Mouse (Mus musculus): ENCODE measurements around the gene Ranbp3.

Ranbp3 gene

DNA sequence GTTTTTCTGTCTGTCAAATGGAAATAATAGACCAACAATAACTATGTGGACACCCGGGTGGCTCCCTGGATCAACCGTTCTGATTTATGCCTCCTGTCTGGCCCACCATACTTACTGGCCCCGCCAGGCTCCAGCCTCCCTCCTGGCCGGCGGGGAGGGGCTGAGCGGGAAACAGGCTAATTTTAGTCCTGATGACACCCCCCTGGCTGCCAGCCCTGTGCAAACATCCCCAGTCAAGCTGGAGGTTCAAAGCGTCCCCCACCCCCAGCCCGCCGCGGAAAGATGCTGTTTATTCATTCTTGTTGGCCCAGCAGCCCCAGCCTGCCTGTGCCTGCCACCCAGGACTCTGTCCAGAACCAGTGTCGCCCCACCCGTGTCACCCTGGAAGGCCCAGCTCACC is 55.0 kb downstream of the Ranbp3 start:
- peak; percentile 38 for DNase-seq

DNA sequence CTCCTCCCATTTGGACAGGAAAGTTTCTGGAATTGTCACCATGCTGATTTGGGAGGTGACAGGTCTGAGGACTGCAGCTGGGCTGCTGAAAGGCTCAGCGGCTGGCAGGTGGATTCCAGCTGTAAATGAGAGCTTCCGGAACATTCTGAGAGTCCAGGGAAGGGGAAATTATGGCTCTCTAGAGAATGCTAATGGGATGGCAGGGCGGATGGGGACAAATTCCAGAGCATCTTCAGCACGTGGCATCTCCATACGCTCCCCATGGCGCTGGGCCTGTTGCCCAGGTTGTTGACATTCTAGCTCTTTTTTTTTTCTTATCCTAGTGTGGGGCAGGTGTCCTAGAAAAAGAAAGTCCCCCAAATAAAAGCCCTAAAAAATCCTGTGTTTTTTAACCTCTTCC is 56.1 kb downstream of the Ranbp3 start:
- DNase-seq = peak; percentile 50

DNA sequence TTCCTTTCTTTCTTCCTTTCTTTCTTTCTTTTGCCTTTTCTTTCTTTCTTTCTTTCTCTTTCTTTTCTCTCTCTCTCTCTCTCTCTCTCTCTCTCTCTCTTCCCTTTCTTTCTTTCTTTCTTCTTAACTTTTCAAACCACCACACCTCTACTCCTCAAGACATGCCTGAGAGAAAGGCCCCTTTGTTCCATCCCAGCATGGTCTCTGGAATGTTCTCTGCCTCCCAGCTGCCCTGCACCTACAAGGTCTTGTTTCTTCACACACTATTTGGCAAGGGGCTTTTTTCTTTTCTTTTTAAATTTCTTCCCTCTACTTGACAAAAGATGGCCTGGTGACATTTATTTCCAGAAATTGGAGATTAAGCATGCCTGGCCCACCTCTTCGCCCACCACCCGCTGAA is 56.6 kb downstream of the Ranbp3 start:
- DNase-seq = no peak

DNA sequence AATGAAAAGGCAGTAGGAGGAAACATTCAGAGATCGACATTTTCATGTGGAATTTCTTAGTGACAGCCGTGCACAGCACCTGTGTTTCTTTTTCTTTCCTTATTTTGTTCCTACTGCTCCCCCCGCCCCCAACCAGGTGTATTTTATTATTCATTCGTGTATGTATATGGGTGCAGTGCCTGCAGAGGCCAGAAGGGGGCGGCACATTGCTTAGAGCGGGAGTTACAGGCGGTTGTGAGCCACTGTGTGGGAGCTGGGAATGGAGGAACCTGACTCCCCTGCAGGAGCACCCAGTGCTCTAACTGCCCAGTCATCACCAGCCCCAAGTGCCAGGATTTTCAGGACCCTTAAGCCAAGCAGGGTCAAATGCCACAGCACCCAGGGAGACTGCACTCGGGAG is 63.4 kb downstream of the Ranbp3 start:
- DNase-seq = no peak

DNA sequence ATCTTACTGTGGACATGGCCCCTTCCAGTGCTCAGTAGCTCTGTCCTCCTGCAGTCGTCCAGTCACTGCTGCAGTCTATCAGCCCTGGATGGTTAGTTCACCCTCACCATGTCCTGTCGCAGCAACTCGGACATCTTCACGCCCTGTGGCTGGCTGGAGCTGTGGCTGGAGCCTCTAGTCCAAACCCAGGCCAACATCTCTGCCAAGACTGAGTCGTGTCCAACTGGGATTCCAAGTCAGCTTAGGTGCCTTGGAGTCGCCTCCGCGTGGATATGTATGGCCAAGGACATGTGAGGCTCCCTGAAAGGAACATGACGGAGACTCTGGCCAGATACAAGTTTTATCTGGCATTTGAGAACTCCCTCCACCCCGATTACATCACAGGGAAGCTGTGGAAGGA is 65.1 kb downstream of the Ranbp3 start:
- no peak for DNase-seq

DNA sequence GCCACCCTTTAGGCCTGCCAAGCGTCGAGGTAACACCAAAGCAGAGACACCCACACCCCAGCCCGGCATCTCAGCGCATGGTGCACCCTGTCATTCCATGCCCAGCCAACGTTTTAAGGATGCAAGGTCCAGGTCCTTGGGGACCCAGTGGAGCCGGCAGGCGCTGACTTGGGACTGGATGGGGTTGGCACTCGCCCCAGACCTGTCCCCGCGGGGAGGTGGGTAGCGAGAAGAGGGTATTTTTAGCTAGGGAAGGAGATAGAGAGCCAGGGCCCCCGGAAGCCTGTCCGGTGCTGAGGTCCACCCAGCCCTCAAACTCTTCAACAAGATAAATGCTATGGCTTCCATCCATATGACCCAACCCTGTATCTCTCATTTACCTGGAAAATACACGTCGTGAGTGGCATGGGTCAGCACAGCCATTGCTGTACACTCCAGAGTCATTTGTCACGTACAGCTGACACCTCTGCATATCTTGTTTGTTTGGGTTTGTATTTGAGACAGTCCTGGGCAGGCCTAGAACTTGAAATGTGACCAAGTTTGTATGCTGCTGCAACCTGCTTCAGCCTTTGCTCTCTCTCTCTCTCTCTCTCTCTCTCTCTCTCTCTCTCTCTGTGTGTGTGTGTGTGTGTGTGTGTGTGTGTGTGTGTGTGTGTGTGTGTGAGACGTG is 67.2 kb downstream of the Ranbp3 start:
- no peak for DNase-seq

DNA sequence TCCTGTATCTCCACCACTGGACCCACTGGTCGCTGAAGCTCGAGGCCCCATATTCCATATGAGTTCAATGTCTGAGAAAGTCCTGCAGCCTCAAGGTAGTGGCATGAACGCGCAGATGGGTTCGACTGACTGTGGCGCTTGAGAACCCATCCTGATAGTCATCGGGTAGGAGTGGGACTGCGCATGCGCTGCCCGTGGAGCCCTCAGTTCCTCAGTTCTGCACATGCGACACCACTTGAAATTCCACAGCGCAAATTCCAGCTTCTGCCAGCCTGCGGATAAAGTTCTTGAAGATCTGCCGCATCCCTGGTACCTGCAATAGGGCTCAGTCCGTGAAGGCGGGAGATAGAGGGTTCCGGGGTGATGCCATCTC is 67.7 kb downstream of the Ranbp3 start:
- DNase-seq = no peak

DNA sequence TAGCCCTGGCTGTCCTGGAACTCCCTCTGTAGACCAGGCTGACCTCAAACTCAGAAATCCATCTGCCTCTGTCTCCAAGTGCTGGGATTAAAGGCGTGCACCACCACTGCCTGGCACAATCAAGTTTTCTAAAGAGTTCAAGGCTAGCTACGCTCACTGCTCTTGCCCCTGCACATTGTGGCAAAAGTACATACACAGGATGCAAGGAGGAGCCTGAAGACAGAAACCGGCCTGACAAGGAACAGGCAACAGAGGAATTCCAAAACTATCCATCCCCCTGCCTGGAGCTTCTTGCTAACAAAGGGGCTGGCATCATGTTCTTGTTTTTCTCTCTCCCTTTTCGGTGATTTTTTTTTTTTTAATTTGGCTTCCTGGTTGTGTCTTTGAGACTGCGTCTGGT is 71.1 kb downstream of the Ranbp3 start:
- no peak for DNase-seq

DNA sequence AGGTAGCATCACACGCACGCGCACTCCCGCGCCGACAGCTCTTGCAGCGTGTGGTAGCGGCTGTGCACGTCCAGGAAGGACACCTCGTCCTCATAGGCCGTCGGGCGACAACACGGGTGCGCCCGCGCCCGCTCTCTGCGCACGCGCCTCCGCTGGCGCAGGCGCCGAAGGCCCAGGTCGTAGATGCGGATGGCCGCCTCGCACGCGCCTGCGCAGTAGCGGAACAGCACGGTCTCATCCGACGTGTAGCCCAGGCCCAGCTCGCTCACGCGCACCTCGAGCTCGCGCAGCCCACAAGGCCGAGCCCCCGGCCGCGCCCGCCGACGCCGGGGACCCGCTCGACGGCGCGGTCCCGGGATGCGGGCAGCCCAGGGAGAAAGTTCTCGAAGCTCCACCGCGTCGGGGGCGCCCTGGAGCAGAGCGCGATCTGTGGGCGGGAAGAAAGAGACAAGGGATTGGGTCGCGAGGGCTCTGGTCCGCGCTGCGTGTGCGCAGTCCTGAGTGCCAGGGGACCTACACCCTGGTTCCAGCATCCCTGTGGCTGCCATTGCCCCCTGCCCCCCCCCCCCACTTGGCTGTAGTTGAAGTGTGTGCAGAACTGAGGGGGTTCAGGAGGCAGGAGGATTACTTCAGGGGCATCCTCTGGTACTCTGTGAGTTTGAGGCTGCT is 78.4 kb downstream of the Ranbp3 start:
- peak; percentile 73 for DNase-seq

DNA sequence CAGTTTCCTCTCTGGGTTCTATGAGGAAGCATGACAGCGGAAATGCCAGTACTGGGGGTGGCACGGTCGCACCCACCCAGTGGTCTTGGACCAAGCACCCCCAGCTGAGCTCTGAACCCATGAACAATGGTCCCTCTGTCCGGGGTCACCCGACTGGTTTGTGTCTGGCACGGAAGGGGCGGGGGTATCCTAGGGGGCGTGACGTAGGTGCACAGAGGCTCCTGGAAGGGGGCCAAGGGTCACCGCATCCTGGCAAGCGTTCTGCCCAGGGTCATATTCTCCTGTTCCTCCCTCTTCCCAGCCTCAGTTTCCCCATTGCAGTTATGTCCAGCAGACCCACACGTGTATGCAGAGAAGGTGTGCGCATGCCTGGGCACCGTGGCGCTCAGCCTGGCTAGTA is 80.4 kb downstream of the Ranbp3 start:
- DNase-seq = no peak

DNA sequence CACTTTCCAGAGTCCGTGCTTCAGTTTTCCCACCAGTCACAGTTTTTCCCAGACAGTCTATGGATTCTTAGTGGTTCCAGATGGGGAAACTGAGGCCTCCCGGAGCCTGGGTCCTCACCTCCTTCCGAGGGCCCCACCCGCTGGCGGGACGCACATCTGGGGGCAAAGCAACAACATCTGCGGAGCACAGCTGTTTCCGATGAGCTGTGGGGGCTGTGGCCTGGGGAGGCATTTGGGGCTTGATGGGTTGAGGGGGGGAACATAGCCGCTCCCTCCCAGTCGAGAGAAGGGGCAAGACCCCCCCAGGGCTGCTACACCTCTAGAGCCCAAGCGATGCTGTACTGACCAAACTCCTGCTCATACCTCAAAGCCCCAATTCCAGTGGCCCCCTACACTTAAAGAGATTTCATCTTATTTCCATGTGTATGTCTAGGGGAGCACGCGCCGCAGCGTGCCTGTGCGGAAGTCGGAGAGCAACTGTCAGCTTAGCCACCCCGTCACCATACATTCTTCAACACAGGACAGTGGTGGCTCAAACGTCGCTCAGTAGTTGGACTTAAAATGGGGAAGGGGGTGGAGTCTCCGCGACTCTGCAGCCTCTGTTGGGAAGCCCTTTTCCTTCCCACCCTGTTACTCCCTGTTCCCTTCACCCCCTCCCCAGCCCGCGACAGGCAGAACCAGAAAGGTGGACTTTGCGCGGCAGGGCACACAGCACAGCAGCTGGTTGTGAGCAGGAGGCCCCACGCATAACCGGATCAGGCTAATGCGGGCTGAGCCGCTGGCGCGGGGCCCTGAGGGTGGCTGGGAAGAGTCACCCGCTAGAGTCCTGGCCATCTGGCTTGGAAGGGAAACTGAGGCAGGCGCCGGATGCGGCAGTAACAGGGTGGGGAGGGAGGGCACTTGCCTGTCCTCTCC is 81.4 kb downstream of the Ranbp3 start:
- no peak for DNase-seq

DNA sequence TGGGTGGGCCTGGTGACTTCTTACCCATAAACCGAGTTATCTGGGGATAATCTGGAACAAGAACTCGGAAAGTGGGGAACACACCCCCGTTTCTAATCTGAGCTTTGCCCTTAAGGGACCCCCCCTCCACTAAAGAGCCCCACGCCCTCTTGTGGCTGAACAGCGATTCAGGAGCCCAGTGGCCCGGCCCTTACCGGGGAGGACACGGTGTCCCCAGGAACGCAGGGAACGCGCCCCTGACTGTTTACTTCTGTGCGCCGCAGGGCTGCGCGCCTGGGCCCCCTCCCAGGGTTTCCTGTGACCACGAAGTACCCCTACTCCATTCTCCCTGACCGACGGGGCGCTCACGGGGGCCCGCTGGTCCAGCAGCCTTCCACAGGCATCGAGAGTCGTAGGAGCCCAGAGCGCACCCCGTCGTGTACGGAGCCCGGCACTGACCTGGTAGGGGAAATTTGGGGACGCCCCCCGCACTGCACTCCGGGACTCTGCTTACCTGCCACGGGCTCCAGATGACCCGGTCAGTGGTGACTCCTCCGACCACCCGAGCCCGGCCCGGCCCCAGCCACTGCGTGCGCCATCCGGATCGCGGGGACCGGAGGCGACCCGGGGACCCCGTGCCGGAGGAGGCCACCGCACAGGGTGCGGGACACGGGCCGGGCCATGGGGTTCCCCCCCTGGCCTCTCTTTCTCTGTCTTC is 83.8 kb downstream of the Ranbp3 start:
- peak; percentile 52 for DNase-seq

DNA sequence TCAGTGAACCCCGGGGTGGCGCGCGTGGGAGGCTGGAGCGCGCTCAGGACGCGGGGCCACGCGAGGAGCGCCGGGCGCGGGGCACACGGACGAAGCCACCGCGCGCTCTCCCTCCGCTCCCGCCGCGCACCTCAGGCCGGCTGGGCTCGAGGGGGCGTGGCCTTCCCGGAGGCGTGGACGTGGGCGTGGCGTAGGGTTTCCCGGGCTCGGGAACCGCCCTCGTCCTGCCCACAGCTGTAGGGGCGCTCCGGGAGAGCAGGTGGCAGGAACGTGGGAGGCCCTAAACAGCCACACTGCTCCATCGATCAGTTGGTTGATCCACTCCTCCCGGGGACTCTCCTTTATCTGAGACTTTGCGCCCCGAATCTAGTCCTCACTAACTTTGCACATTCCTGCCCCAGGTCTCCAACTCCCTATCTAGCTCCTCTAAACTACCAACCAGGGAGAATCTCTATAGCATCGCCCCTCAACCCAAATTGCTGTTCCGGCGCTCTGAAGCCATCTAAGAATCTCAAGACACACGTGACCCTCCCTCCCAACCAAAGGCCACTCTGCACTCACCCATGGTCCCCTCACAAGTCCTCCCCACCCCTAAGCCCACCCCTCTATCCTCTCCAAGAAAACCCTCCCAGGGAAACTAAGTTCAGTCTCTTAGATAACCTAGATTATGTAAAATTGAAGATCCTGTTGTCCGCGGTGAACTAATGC is 84.5 kb downstream of the Ranbp3 start, which contains the start of gene Nrtn:
Nrtn (minus strand) TSS at position 115 of the 708 bp plus-strand sequence.
- DNase-seq = peak; percentile 94

DNA sequence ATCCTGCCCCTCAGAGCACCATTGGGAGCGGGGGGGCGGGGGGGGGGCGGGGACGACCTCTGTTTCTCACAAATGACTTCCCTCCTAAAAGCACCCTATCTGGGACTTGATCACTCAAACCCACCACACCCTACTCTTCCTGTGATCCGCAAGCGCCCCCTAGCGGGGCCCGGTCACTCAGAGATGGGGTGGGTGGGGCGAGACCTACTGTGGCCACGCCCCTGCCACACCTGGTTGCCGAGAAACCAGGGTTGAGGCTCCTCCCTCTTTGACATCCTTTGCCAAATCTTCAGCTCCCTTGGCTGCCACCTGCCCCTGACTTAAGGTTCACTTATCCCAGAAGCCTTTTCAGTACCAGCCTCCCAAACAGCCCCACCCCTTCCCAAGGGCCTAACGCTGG is 85.0 kb downstream of the Ranbp3 start:
- DNase-seq = peak; percentile 78

DNA sequence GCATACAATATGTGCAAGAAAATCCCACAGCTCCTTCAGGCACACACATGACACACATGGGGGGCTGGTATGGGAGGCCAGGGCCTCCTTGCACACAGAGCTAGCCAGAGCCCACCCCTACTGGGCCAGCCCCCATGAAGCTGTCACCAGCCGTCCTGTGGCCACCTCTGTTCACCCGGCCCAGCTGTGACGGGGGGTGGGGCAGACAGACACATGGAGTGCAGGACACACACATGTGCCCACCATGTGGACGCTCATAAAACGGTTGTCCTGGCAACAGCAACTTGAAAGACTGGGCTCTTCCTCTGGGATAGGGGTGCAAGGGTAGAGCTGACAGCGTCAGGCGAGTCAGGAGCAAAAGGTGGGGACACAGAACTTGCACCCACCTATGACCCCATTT is 86.2 kb downstream of the Ranbp3 start:
- DNase-seq = no peak

DNA sequence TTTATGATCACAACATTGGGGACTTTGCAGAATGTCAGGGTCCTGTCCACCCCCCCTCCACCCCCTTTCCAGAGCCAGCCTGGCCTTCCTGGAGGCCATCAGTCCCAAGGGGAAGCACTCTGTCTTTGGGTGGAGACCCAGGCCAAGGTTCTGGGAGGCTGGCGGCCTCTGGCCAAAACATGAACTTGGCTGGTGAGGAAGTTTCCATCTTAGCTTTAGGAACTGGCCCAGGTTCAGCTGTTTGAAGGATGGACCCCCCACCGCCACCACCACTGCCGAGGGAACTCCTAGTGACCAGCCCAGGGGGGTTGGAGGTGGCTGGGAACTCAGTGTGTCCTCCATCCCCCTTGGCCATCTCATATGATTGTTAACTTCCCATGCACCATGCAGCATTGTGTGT is 88.0 kb downstream of the Ranbp3 start:
- DNase-seq = no peak

Data from kidney, postnatal 14 days (tissue).